Mouse (Mus musculus) hindbrain, embryonic 15.5 days (tissue): ENCODE results near the gene Zfp638. TPM values are rescaled to one million over a fixed set of nuclear protein-coding genes. Genes with fewer than 3 reads are reported as not detected.

Source experiments
- ATAC-seq: fragments of 200-750 bp; cut with Nextera tagmentation; 2 replicates; pipeline ENCODE4 v1.8.0; 2017; ENCODE audit warnings: low read depth, moderate number of reproducible peaks, moderate TSS enrichment; ENCODE audit not compliant: low FRiP score
- H3K27ac ChIP-seq: fragments of 300-500 bp; sonication (generic); replicated peaks from 2 replicates; pipeline ENCODE4 v1.5.1; 2015; ENCODE audit warnings: mild to moderate bottlenecking, inconsistent platforms
- H3K27me3 ChIP-seq: fragments of 300-500 bp; sonication (generic); 2 replicates; pipeline ENCODE4 v1.6.1; 2015; ENCODE audit warnings: control low read depth, inconsistent platforms
- H3K36me3 ChIP-seq: fragments of 300-500 bp; sonication (generic); 2 replicates; pipeline ENCODE4 v1.6.1; 2015; ENCODE audit warnings: control low read depth, inconsistent platforms
- H3K4me1 ChIP-seq: fragments of 300-500 bp; sonication (generic); replicated peaks from 2 replicates; pipeline ENCODE4 v1.6.1; 2015; ENCODE audit warnings: control low read depth, inconsistent platforms
- H3K4me2 ChIP-seq: fragments of 300-500 bp; sonication (generic); 2 replicates; pipeline ENCODE4 v1.6.1; 2015; ENCODE audit warnings: moderate library complexity, mild to moderate bottlenecking, inconsistent platforms
- H3K4me3 ChIP-seq: fragments of 300-500 bp; sonication (generic); 2 replicates; pipeline ENCODE4 v1.5.1; 2015; ENCODE audit warnings: mild to moderate bottlenecking, inconsistent platforms
- H3K9ac ChIP-seq: fragments of 300-500 bp; sonication (generic); 2 replicates; pipeline ENCODE4 v1.6.1; 2015; ENCODE audit warnings: inconsistent platforms
- H3K9me3 ChIP-seq: fragments of 300-500 bp; sonication (generic); 2 replicates; pipeline ENCODE4 v1.6.1; 2016; ENCODE audit warnings: control low read depth, inconsistent platforms
- WGBS: fragments of 180-500 bp; shearing (Covaris S2); methylation state at CpG from one replicate; pipeline ENCODE4 v1.1.7; 2015; 5-methylcytosine and 5-hydroxymethylcytosine counted together
- polyA plus RNA-seq: library from polyadenylated mRNA; unstranded; fragments of >200 nt; fragmentation: Nextera tagmentation; extraction: Ambion mirVana; gene quantifications from 2 replicates; pipeline ENCODE4 v1.2.1, GENCODE M21; 2015

Zfp638 gene
- polyA plus RNA-seq, 1 experiment from 2014 or later, result 65.4 TPM

DNA sequence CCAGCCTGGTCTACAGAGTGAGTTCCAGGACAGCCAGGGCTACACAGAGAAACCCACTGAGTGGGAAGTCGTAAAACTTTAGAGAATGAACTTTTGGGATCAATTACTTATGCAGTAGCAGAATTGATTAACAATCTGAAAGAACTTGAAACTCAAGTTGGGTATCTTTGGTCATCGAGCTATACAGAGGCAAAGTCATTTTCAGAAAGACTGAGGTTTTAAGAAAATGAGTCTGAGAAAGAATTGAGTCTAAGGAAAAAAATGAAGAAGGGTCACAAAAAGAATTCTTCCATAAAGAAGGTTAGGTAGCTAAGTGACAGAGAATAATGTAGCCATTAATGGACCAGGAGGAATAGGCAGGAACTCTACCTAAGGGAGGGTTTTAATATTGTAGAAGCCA is 24.8 kb downstream of the Zfp638 start:
- no peak overlapping the region for H3K9ac ChIP-seq
- no peaks in the 10 kb centered on the region for H3K9me3 ChIP-seq
- no peak overlapping the region for H3K4me3 ChIP-seq
- H3K4me1 ChIP-seq, result no peaks in the 10 kb centered on the region
- ATAC-seq, result no peak
- no peaks in the 10 kb centered on the region for H3K27me3 ChIP-seq
- 85% methylated on average over 2 of the region's 2 CpGs for WGBS
- no peaks in the 10 kb centered on the region for H3K36me3 ChIP-seq
- H3K27ac ChIP-seq, result no peak overlapping the region
- no peak overlapping the region for H3K4me2 ChIP-seq

DNA sequence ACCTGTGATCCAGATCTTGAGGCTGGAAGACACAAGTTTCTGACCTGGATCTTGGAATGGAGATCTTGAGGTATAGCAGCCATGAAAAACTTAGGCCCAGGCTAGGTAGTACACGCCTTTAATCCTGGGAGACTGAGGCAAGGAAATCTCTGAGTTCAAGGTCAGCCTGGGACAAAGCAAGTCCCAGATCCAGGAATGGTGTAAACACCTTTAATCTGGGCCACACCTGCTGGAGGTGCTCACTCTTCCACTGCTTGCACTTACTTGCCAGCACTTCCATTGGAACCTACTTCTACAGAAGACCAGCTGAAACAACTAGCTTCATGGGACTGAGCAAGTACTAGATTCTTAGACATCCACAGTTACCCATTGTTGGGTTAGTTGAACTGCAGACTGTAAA is 26.2 kb downstream of the Zfp638 start:
- WGBS, result 88% methylated on average over 1 of the region's 1 CpGs
- H3K27ac ChIP-seq, result no peak overlapping the region
- H3K9me3 ChIP-seq, result no peaks in the 10 kb centered on the region
- H3K36me3 ChIP-seq, result no peaks in the 10 kb centered on the region
- no peak overlapping the region for H3K4me3 ChIP-seq
- H3K27me3 ChIP-seq, result no peaks in the 10 kb centered on the region
- no peak for ATAC-seq
- H3K4me2 ChIP-seq, result no peak overlapping the region
- H3K4me1 ChIP-seq, result no peaks in the 10 kb centered on the region
- H3K9ac ChIP-seq, result no peak overlapping the region

DNA sequence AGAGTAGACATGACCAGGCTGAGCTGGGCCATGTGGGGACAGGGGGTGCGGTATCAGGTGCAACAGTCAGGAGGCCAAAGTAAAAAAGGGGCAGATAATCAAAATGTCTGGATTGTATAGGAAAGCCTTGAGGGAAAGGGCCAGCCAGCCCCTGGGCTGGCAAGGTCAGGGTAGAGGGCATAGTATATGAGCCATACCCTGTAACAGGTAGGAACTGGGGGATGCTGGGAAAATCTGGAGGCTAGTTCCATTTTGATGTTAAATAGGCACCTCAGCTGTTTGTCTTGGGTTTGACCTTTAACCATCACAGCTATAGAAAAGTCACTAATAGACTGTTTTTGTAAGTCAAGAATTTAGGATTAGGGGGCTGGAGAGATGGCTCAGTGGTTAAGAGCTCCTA is 26.7 kb downstream of the Zfp638 start:
- H3K4me2 ChIP-seq, result no peak overlapping the region
- no peaks in the 10 kb centered on the region for H3K36me3 ChIP-seq
- no peaks in the 10 kb centered on the region for H3K27me3 ChIP-seq
- 96% methylated on average over 1 of the region's 1 CpGs for WGBS
- no peak overlapping the region for H3K27ac ChIP-seq
- no peak overlapping the region for H3K9ac ChIP-seq
- H3K9me3 ChIP-seq, result no peaks in the 10 kb centered on the region
- H3K4me1 ChIP-seq, result no peaks in the 10 kb centered on the region
- ATAC-seq, result no peak
- H3K4me3 ChIP-seq, result no peak overlapping the region

DNA sequence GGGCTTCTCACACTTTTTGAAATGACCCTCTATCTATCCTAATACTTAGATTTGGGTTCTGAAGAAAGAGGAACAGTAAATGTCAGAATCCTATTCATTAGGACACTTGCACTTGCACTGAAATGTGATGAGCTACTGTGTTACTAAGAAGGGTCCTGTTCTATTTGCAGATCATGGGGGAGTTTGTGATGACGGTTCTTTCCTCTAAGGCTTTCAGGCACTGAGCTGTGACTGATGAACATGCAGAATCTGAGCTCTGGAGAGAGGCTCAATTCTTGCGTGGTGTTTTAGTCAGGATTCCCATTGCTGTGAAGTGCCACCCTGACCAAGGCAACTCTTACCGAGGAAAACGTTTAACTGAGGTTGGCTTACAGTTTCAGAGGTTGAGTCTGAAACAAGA is 32.2 kb downstream of the Zfp638 start:
- no peaks in the 10 kb centered on the region for H3K27me3 ChIP-seq
- WGBS, result 67% methylated on average over 4 of the region's 4 CpGs
- ATAC-seq, result no peak

DNA sequence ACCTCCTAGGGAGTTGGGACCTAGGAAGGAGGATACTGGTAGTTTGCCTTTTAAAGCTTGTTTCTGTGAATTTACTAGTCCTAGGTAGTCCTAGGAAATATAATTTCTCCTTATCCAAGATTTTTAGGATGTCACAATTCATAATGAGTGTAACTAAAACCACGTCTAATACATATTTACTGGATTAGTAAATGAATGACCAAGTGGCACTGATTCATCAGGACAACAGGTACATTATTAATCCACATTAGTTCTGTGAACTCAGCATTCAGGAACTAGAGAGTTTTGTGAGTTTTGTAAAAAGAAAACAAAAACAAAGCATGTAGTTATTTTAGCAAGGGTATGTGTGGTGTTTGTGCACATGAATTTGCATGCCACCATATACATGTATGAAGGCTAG is 38.4 kb downstream of the Zfp638 start:
- no peak for ATAC-seq
- no peaks in the 10 kb centered on the region for H3K9me3 ChIP-seq

More for the DNA sequence above, 32.2 kb downstream of the Zfp638 start:
- Histone ChIP-seq H3K4me1 (no peaks in the 10 kb centered on the region), H3K4me3 (no peak overlapping the region), H3K9me3 (no peaks in the 10 kb centered on the region), H3K36me3 (no peaks in the 10 kb centered on the region), H3K9ac (no peak overlapping the region), H3K27ac (no peak overlapping the region), H3K4me2 (no peak overlapping the region)

DNA sequence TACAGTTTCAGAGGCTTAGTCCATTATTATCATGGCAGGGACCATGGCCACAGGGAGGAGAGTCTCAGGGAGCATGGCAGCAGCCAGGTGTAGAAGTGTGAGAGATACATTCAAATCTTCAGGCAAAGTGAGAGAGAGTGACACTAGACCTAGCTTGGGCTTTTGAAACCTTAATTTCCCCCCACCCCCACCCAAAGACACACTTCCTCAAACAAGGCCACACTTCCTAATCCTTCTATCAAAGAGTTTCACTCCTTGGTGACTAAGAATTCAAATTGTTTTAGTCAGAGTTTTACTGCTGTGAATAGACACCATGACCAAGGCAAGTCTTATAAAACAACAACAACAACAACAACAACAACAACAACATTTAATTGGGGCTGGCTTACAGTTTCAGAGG is 39.8 kb downstream of the Zfp638 start:
- Histone ChIP-seq H3K27ac (no peak overlapping the region), H3K9me3 (no peaks in the 10 kb centered on the region), H3K9ac (no peak overlapping the region), H3K27me3 (no peaks in the 10 kb centered on the region), H3K36me3 (no peaks in the 10 kb centered on the region), H3K4me2 (no peak overlapping the region), H3K4me3 (no peak overlapping the region), H3K4me1 (no peaks in the 10 kb centered on the region)
- ATAC-seq, result no peak

More for the DNA sequence above, 38.4 kb downstream of the Zfp638 start:
- no peak overlapping the region for H3K9ac ChIP-seq
- 72% methylated on average over 1 of the region's 1 CpGs for WGBS
- no peaks in the 10 kb centered on the region for H3K4me1 ChIP-seq
- H3K27me3 ChIP-seq, result no peaks in the 10 kb centered on the region
- no peak overlapping the region for H3K4me3 ChIP-seq
- no peak overlapping the region for H3K27ac ChIP-seq
- H3K36me3 ChIP-seq, result no peaks in the 10 kb centered on the region
- H3K4me2 ChIP-seq, result no peak overlapping the region

DNA sequence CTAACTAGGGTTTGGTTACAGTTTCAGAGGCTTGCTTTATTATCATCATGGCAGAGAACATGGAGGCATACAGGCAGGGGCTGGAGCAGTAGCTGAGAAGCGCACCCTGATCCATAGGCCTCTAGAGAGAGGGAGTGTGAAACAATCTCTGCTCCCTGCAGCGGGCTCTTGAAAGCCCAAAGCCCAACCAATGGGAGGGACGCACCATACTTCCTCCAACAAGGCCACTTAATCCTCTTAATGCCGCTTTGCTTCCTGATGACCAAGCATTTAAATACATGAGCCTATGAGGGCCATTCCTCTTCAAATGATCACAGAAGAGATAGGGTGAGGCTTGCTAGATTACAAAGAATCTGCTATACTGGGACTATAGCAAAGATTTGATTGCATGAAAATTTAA is 41.5 kb downstream of the Zfp638 start:
- no peak overlapping the region for H3K27ac ChIP-seq
- no peaks in the 10 kb centered on the region for H3K27me3 ChIP-seq
- H3K4me1 ChIP-seq, result no peaks in the 10 kb centered on the region
- ATAC-seq, result no peak
- H3K4me2 ChIP-seq, result no peak overlapping the region
- H3K4me3 ChIP-seq, result no peak overlapping the region
- H3K9ac ChIP-seq, result no peak overlapping the region
- H3K9me3 ChIP-seq, result no peaks in the 10 kb centered on the region
- WGBS, result 30% methylated on average over 4 of the region's 4 CpGs
- H3K36me3 ChIP-seq, result no peaks in the 10 kb centered on the region

DNA sequence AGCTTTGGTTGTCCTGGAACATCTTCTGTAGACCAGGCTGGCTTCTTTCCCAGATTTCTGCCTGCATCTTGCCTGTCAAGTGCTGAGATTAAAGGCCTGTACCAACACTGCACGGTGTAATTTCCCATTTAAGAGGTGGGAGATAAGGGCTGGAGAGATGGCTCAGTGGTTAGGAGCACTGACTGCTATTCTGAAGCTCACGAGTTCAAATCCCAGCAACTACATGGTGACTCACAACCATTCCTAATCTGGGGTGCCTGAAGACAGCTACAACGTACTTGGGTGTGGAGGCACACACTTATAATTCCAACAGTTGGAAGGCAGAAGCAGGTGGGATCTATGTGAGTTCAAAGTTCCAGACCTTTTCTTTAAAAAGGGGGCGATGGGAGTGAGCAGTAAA is 46.8 kb downstream of the Zfp638 start:
- ATAC-seq, result peak; percentile 19; the same call in 1 of the 2 replicates
- Histone ChIP-seq H3K9ac (no peak overlapping the region), H3K36me3 (no peaks in the 10 kb centered on the region), H3K4me3 (peak overlapping the region; percentile 80), H3K9me3 (no peaks in the 10 kb centered on the region), H3K4me2 (peak overlapping the region; percentile 41), H3K27me3 (no peaks in the 10 kb centered on the region), H3K4me1 (peaks cover 3% of the 10 kb centered on the region), H3K27ac (0 out of 2 replicates have a peak overlapping the region, but pooled peaks have one; percentile 99)
- WGBS, result 39% methylated on average over 4 of the region's 4 CpGs

DNA sequence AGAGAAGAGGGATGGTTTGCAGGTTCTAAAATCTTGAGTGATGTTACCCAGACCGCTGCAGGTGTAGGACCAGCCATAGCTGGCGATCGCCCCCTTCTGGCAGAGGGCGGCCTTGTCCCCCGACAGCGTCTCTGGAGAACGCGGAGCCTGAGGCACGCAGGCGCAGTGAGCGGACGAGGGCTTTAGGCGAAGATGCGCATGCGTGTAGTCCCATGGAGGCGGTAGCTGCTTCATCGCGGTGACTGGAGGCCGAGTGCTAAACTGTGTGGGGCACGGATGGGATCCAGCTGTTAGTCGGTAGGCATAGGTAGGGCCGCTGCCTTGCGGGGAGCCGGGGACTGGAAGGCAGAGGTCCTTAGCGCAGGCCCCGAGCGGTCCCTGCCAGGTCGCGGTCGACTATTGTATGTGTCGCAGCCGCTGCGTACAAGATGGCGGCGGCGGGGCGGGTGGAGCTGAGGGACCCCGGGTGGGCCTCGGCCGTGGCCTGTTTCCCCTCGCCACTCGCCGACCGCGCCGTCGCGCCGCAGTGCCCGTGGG is 47.3 kb downstream of the Zfp638 start:
- Histone ChIP-seq H3K4me2 (peak overlapping the region; percentile 53), H3K4me3 (peak overlapping the region; percentile 80), H3K9me3 (no peaks in the 10 kb centered on the region), H3K27ac (peak overlapping the region; percentile 99), H3K9ac (peak overlapping the region; percentile 98), H3K4me1 (peaks cover 3% of the 10 kb centered on the region), H3K27me3 (no peaks in the 10 kb centered on the region), H3K36me3 (no peaks in the 10 kb centered on the region)
- under 1% methylated on average over 50 of the region's 50 CpGs for WGBS
- peak; percentile 96 for ATAC-seq

DNA sequence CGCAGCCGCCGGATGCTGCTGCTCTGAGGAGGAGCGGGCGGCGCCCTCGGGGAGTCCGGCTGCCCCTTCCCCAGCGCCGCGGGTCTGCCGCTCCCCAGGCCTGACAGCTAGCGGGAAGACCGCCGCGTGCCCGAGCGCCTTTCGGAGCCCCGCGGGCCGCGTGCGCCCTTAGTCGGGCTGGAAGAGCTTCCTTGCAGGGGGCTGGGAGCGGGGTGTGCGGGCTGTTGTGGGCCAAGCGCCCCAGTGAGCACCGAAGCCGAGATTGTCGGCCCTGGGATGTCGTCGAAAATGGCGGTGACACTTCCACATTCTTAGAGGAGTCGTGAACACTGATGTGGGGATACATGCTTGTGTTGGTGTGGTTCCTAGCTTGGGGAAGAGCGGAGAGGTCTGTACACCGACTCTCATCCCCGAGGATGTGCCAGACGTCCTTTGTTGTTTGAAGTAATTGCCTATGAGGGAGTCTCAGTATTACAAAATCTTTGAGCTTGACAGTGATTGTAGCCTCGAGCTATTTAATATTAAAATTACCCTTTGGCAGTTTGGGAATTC is 47.9 kb downstream of the Zfp638 start:
- peak; percentile 74; the same call in 1 of the 2 replicates for ATAC-seq
- H3K4me1 ChIP-seq, result peaks cover 3% of the 10 kb centered on the region

DNA sequence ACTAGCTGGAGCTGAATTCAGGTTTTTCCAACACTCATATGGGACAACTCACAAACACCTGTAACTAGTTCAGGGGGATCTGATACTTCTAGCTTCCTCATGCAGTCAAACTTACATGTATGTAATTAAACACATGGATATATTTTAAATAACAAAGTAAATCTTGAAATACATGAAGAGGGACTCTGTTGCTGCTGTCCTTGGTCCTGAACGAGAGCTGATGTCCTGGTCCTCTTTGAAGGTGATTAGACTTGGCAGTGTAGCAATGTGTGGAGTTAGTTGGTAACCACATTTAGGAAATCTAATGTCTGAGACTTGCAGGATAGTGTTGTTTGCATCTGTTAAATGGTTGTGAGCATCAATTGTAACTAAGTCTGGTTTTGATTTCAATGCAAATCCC is 60.5 kb downstream of the Zfp638 start:
- Histone ChIP-seq H3K9ac (no peak overlapping the region), H3K27ac (no peak overlapping the region), H3K4me3 (no peak overlapping the region), H3K36me3 (peaks cover 14% of the 10 kb centered on the region), H3K4me1 (peaks cover 17% of the 10 kb centered on the region), H3K27me3 (no peaks in the 10 kb centered on the region), H3K9me3 (no peaks in the 10 kb centered on the region), H3K4me2 (no peak overlapping the region)
- no peak for ATAC-seq
- WGBS, result 91% methylated on average over 1 of the region's 1 CpGs

More for the DNA sequence above, 47.9 kb downstream of the Zfp638 start:
- peak overlapping the region; percentile 53 for H3K4me2 ChIP-seq
- H3K4me3 ChIP-seq, result peak overlapping the region; percentile 80
- peak overlapping the region; percentile 98 for H3K9ac ChIP-seq
- H3K36me3 ChIP-seq, result no peaks in the 10 kb centered on the region
- H3K9me3 ChIP-seq, result no peaks in the 10 kb centered on the region
- peak overlapping the region; percentile 99 for H3K27ac ChIP-seq
- H3K27me3 ChIP-seq, result no peaks in the 10 kb centered on the region
- 0% methylated on average over 40 of the region's 40 CpGs for WGBS

DNA sequence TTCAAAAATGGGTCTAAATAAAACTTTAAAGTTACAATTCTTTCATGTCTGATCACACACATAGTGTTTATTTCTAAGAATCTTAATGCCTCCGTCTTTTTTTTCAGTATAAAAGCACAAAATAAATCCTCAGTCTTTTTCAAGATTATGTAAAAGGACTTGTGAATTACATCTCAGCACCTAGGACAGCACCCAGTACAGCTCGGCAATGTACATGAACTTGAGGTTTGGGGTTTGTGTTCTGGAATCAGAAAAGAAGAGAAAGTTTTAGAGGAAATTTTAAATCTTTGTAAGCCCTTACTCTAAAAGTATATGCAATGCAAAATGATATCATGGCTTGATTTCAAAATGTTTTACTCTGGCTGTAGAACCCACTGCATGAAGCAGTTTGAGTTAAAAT is 61.3 kb downstream of the Zfp638 start:
- H3K4me2 ChIP-seq, result no peak overlapping the region
- no peak overlapping the region for H3K9ac ChIP-seq
- no peaks in the 10 kb centered on the region for H3K27me3 ChIP-seq
- H3K36me3 ChIP-seq, result peaks cover 14% of the 10 kb centered on the region
- ATAC-seq, result no peak
- H3K9me3 ChIP-seq, result no peaks in the 10 kb centered on the region
- no peak overlapping the region for H3K4me3 ChIP-seq
- H3K4me1 ChIP-seq, result peaks cover 22% of the 10 kb centered on the region
- 87% methylated on average over 2 of the region's 2 CpGs for WGBS
- no peak overlapping the region for H3K27ac ChIP-seq

DNA sequence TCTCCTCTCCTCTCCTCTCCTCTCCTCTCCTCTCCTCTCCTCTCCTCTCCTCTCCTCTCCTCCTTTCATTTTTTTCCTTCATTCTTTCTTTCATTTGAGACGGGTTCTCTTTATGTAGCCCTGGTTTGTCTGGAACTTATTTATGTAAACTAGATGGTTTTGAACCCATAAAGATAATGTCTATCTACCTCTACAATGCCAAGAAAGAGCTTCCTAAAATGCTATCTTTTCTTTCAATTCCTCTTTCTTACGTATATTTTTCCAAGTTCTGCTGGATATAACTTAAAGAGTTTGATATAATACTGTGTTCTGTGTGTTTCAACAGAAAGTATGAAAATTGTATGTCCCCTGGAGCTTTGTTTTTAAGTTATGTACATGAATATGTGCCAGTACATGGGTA is 72.6 kb downstream of the Zfp638 start:
- no peaks in the 10 kb centered on the region for H3K4me1 ChIP-seq
- 94% methylated on average over 2 of the region's 2 CpGs for WGBS
- no peaks in the 10 kb centered on the region for H3K9me3 ChIP-seq
- H3K9ac ChIP-seq, result no peak overlapping the region
- H3K4me3 ChIP-seq, result no peak overlapping the region
- no peak overlapping the region for H3K27ac ChIP-seq
- peaks cover 26% of the 10 kb centered on the region for H3K36me3 ChIP-seq
- H3K27me3 ChIP-seq, result no peaks in the 10 kb centered on the region
- H3K4me2 ChIP-seq, result no peak overlapping the region
- no peak for ATAC-seq
